Mouse (Mus musculus): ENCODE data around the gene Kri1. TPM values are rescaled to one million over a fixed set of nuclear protein-coding genes. Genes with fewer than 3 reads are reported as not detected.
A peak's percentile ranks its signal among the peaks of the same experiment; 100 is the strongest.
"Not testable (repeated sequence)": the region's sequence is repeated elsewhere in the genome, so short reads cannot be mapped to it uniquely, and the experiment has no call there.

Gene Kri1
- polyA plus RNA-seq, 1 experiment from 2014 or later = 13.2 TPM

DNA sequence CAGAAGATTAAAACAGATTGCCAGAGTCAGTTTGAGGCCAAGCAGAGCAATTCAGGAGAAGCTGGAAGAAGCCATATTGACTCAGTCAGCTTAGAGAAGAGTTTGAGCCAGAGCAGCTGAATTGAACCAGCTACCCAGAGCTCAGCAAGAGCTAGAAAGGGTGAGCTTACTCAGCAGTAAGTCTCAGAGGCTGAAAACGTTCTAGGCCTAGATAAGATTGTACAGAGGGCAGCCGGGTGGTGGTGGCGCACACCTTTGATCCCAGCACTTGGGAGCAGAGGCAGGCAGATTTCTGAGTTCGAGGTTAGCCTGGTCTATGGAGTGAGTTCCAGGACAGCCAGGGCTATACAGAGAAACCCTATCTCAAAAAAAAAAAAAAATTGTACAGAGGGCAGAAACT, 31.4 kb downstream of the Kri1 start:
- not testable (repeated sequence) for H3K9me3 ChIP-seq (ENCODE audit: control insufficient read depth, low read length); H3K36me3 ChIP-seq (ENCODE audit: control insufficient read depth, insufficient read depth, low read length); ATAC-seq; H3K4me2 ChIP-seq (ENCODE audit: low read depth, low read length); H3K9ac ChIP-seq (ENCODE audit: low read depth, low read length); H3K27ac ChIP-seq (ENCODE audit: low read length); H3K4me1 ChIP-seq (ENCODE audit: control insufficient read depth, insufficient read depth, low read length); H3K27me3 ChIP-seq (replicated peaks; ENCODE audit: control insufficient read depth, insufficient read depth, low read length); H3K4me3 ChIP-seq (ENCODE audit: low read length)
- 78% methylated on average over 4 of the region's 4 CpGs for WGBS

- H3K4me3 ChIP-seq (ENCODE audit: low read length) = no peak overlapping the region
- no peak overlapping the region for H3K27ac ChIP-seq (ENCODE audit: low read length)
- H3K4me2 ChIP-seq (ENCODE audit: low read depth, low read length) = no peak overlapping the region
- H3K4me1 ChIP-seq (ENCODE audit: control insufficient read depth, insufficient read depth, low read length) = peaks cover 4% of the 10 kb centered on the region; the same call in 1 of the 2 replicates
- peaks cover 15% of the 10 kb centered on the region for H3K27me3 ChIP-seq (replicated peaks; ENCODE audit: control insufficient read depth, insufficient read depth, low read length)
- ATAC-seq = no peak
- no peaks in the 10 kb centered on the region for H3K9me3 ChIP-seq (ENCODE audit: control insufficient read depth, low read length)
- H3K9ac ChIP-seq (ENCODE audit: low read depth, low read length) = no peak overlapping the region
- H3K36me3 ChIP-seq (ENCODE audit: control insufficient read depth, insufficient read depth, low read length) = no peaks in the 10 kb centered on the region
Observed at GRCm38 (mm10) chr9:21254690-21255089, 33.1 kb downstream of the Kri1 start.

DNA sequence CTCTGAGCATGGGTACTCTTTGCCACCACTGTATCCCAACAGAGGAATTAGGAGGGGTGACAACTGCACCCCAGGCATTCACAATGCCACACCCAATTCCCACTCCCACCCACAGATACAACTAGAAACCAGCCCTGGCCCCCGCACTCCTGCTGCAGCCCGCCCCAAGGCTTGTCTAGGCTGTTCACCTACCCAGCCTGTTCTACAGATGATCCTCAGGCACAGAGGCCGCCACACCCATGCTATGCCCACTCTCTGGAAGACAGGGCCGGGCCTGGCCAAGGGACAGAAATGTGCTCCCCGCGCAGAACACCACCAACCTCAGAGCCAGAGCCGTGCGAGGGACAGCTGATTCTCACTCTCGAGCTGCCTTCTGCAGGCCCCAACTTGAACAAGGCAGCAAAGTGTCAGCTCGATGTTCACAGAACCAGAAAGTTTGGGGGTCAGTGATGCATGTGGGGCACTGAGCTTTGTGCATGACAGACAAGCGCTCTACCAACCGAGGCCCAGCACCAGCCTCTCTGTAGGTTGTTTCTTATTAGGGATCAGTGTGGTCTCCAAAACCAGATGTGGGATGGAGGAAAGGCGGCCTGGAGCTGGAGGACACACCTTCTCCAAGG, 36.5 kb downstream of the Kri1 start:
- no peaks in the 10 kb centered on the region for H3K9me3 ChIP-seq (ENCODE audit: control insufficient read depth, low read length)
- H3K27ac ChIP-seq (ENCODE audit: low read length) = no peak overlapping the region
- peaks cover 43% of the 10 kb centered on the region for H3K27me3 ChIP-seq (replicated peaks; ENCODE audit: control insufficient read depth, insufficient read depth, low read length)
- 59% methylated on average over 13 of the region's 13 CpGs for WGBS
- no peak overlapping the region for H3K9ac ChIP-seq (ENCODE audit: low read depth, low read length)
- ATAC-seq = no peak
- H3K4me2 ChIP-seq (ENCODE audit: low read depth, low read length) = no peak overlapping the region
- peaks cover 10% of the 10 kb centered on the region for H3K4me1 ChIP-seq (ENCODE audit: control insufficient read depth, insufficient read depth, low read length)
- no peak overlapping the region for H3K4me3 ChIP-seq (ENCODE audit: low read length)
- H3K36me3 ChIP-seq (ENCODE audit: control insufficient read depth, insufficient read depth, low read length) = no peaks in the 10 kb centered on the region

DNA sequence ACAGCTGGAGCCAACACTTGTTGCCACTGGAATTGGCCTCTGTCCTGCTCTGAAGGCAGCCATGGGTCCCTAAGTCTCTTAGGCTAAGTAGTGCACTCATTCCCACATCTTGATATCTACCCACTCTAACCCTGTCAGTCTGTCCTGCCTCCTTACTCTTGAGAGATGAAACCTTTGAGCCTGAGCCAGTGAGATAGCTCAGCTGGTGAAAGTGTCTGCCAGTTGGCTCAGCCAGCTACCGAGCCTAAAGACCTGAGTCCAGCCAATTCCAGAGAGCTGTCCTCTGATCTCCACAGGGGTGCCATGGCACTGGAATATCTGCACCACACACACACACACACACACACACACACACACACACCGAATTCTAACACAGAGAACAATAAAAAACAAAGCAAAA, 37.3 kb downstream of the Kri1 start:
- WGBS = 45% methylated on average over 2 of the region's 2 CpGs
- ATAC-seq = no peak
- no peaks in the 10 kb centered on the region for H3K36me3 ChIP-seq (ENCODE audit: control insufficient read depth, insufficient read depth, low read length)
- H3K4me3 ChIP-seq (ENCODE audit: low read length) = no peak overlapping the region
- H3K9ac ChIP-seq (ENCODE audit: low read depth, low read length) = no peak overlapping the region
- no peak overlapping the region for H3K4me2 ChIP-seq (ENCODE audit: low read depth, low read length)
- peaks cover 10% of the 10 kb centered on the region for H3K4me1 ChIP-seq (ENCODE audit: control insufficient read depth, insufficient read depth, low read length)
- peaks cover 47% of the 10 kb centered on the region for H3K27me3 ChIP-seq (replicated peaks; ENCODE audit: control insufficient read depth, insufficient read depth, low read length)
- H3K9me3 ChIP-seq (ENCODE audit: control insufficient read depth, low read length) = no peaks in the 10 kb centered on the region
- H3K27ac ChIP-seq (ENCODE audit: low read length) = no peak overlapping the region

DNA sequence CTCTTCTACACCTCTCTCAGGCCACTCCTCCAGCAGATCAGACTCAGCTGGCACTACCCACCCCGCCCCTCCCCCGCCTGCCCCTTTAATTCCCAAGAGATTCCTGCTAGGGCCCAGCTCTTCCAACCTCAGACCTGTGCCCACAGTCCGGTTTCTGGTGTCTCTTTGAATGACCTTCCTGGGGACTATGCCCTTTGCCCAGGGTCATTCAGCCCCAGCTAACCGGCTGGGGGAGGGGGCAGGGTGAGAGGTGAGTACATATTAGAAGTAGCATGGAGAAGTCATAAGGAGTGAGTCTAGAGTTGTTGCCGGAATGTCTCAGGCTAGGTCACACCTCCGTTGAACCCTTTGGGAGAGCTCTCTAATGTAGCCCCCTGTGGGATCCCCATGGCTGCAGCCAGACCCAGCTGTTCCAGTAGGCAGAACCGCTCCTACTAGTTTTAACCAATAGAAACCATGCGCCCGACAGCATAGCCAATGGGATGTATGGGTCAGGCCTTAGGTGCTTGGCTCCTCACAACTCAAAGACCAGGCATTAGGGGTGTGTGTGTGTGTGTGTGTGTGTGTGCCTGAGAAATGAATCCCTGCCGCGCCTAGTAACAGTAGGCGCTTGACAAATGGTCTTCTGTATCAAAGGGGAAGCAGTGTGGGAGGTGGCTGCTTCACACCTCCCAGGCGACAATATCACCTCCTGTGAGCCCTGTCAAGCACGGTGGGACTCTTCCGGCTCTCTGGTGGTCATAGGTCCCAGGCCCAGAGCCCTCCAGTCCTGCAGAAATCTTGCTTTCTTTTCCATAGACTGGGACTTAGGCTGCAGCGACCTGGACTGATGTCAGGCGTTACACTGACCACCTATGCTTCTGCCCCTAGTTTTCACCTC, 37.9 kb downstream of the Kri1 start:
- Histone ChIP-seq H3K4me3 (ENCODE audit: low read length) (no peak overlapping the region), H3K4me1 (ENCODE audit: control insufficient read depth, insufficient read depth, low read length) (peaks cover 15% of the 10 kb centered on the region), H3K9ac (ENCODE audit: low read depth, low read length) (no peak overlapping the region), H3K4me2 (ENCODE audit: low read depth, low read length) (no peak overlapping the region), H3K36me3 (ENCODE audit: control insufficient read depth, insufficient read depth, low read length) (no peaks in the 10 kb centered on the region), H3K27me3 (replicated peaks; ENCODE audit: control insufficient read depth, insufficient read depth, low read length) (peaks cover 53% of the 10 kb centered on the region), H3K27ac (ENCODE audit: low read length) (no peak overlapping the region), H3K9me3 (ENCODE audit: control insufficient read depth, low read length) (no peaks in the 10 kb centered on the region)
- peak; percentile 35; the same call in 1 of the 2 replicates for ATAC-seq
- WGBS = 19% methylated on average over 17 of the region's 17 CpGs

DNA sequence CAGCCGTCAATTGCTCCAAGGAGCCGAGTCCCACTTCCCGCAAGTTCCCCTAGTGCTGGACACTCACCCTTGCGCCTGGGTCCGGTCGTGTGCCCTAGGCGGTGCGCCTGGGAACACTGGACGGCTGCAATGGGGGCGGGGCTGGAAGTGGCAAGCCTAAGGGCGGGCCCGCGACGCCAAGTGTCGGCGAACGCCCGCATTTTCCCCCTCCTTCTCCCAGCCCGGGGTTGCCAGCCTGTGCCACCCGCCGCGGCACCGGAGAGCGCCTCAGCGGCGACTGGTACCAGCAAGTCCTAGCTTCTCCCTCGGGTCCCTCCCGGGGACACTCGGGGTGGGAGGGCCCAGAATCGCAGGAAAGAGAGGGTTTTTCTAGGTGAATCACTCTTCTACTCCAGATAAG, 39.4 kb downstream of the Kri1 start, which contains the start of gene S1pr5:
S1pr5 (minus strand) TSS at position 118 of the 400 bp plus-strand sequence.
- H3K4me2 ChIP-seq (ENCODE audit: low read depth, low read length) = peak within 1 kb of the TSS; percentile 53
- no peaks in the 10 kb centered on the region for H3K36me3 ChIP-seq (ENCODE audit: control insufficient read depth, insufficient read depth, low read length)
- peak within 1 kb of the TSS; percentile 18; the same call in 1 of the 2 replicates for H3K9ac ChIP-seq (ENCODE audit: low read depth, low read length)
- H3K4me1 ChIP-seq (ENCODE audit: control insufficient read depth, insufficient read depth, low read length) = peaks cover 26% of the 10 kb centered on the region
- 1% methylated on average over 30 of the region's 30 CpGs for WGBS
- ATAC-seq = 0 out of 2 replicates have a peak, but pooled peaks have one; percentile 9
- H3K4me3 ChIP-seq (ENCODE audit: low read length) = peak within 1 kb of the TSS; percentile 37
- H3K27ac ChIP-seq (ENCODE audit: low read length) = no peak within 1 kb of the TSS
- no peaks in the 10 kb centered on the region for H3K9me3 ChIP-seq (ENCODE audit: control insufficient read depth, low read length)
- peaks cover 67% of the 10 kb centered on the region for H3K27me3 ChIP-seq (replicated peaks; ENCODE audit: control insufficient read depth, insufficient read depth, low read length)

- no peak for ATAC-seq
- H3K9me3 ChIP-seq (ENCODE audit: control insufficient read depth, low read length) = peaks cover 3% of the 10 kb centered on the region
- peaks cover 72% of the 10 kb centered on the region for H3K27me3 ChIP-seq (replicated peaks; ENCODE audit: control insufficient read depth, insufficient read depth, low read length)
- peaks cover 26% of the 10 kb centered on the region for H3K4me1 ChIP-seq (ENCODE audit: control insufficient read depth, insufficient read depth, low read length)
- WGBS = 88% methylated on average over 1 of the region's 1 CpGs
- no peak overlapping the region for H3K27ac ChIP-seq (ENCODE audit: low read length)
- H3K4me2 ChIP-seq (ENCODE audit: low read depth, low read length) = no peak overlapping the region
- H3K4me3 ChIP-seq (ENCODE audit: low read length) = no peak overlapping the region
- no peaks in the 10 kb centered on the region for H3K36me3 ChIP-seq (ENCODE audit: control insufficient read depth, insufficient read depth, low read length)
- H3K9ac ChIP-seq (ENCODE audit: low read depth, low read length) = no peak overlapping the region; the same call in 1 of the 2 replicates
Observed at GRCm38 (mm10) chr9:21246342-21246741, 41.4 kb downstream of the Kri1 start.

DNA sequence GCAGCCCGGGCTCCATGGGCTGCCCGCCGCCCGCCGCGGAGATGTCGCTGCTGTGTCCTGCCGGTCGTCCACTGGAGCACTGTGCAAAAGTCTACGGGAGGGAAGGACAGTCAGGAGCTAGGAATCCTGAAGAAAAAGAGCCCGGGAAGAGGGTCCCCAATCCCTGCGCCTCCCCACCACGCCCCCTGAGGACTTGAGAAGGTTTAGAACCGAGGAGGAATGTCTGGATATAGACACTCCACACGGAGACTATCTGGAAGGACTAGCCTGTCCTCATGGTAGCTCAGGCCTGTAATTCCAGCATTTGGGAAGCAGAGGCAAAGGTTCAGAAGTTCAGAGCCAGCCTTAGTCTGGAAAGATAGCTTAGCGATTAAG, 42.7 kb downstream of the Kri1 start:
- ATAC-seq = peak; percentile 10; the same call in 1 of the 2 replicates
- H3K4me3 ChIP-seq (ENCODE audit: low read length) = peak overlapping the region; percentile 54
- no peaks in the 10 kb centered on the region for H3K36me3 ChIP-seq (ENCODE audit: control insufficient read depth, insufficient read depth, low read length)
- peak overlapping the region; percentile 57 for H3K9ac ChIP-seq (ENCODE audit: low read depth, low read length)
- peaks cover 26% of the 10 kb centered on the region for H3K4me1 ChIP-seq (ENCODE audit: control insufficient read depth, insufficient read depth, low read length)
- peaks cover 62% of the 10 kb centered on the region for H3K27me3 ChIP-seq (replicated peaks; ENCODE audit: control insufficient read depth, insufficient read depth, low read length)
- H3K4me2 ChIP-seq (ENCODE audit: low read depth, low read length) = peak overlapping the region; percentile 93
- H3K9me3 ChIP-seq (ENCODE audit: control insufficient read depth, low read length) = peaks cover 3% of the 10 kb centered on the region
- no peak overlapping the region for H3K27ac ChIP-seq (ENCODE audit: low read length)
- 3% methylated on average over 16 of the region's 16 CpGs for WGBS

DNA sequence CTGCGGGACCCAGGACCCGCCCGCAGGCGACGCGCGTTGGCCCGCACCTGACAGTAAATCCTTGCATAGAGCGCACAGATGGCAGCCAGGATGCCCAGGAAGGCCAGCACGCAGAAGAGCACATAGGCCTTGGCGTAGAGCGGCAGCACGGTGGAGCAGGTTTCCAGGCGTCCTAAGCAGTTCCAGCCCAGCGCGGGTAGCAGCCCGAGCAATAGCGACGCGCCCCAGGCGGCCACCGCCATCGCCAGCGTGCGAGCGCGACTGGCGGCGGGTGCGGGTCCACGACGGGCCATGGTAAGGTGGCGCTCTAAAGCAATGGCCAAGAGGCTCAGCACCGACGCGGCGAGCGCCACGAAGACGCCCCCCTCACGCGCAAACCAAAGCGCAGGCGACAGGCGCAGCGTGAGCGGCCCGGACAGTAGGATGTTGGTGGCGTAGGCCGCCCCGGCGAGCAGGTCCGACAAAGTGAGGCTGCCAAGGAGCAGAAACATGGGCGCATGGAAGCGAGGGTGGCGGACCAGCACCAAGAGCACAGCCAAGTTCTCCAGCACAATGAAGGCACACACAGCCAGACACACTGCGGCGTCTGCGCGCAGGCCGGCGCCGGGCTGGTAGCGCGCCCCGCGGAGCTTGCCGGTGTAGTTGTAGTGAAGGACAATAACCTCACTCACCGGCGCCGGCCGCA, 43.2 kb downstream of the Kri1 start:
- peaks cover 3% of the 10 kb centered on the region for H3K9me3 ChIP-seq (ENCODE audit: control insufficient read depth, low read length)
- H3K4me2 ChIP-seq (ENCODE audit: low read depth, low read length) = peak overlapping the region; percentile 93
- H3K9ac ChIP-seq (ENCODE audit: low read depth, low read length) = peak overlapping the region; percentile 57
- no peak overlapping the region for H3K27ac ChIP-seq (ENCODE audit: low read length)
- H3K27me3 ChIP-seq (replicated peaks; ENCODE audit: control insufficient read depth, insufficient read depth, low read length) = peaks cover 57% of the 10 kb centered on the region
- H3K4me3 ChIP-seq (ENCODE audit: low read length) = peak overlapping the region; percentile 54
- peaks cover 21% of the 10 kb centered on the region for H3K4me1 ChIP-seq (ENCODE audit: control insufficient read depth, insufficient read depth, low read length)
- peak; percentile 27 for ATAC-seq
- WGBS = 1% methylated on average over 72 of the region's 72 CpGs
- no peaks in the 10 kb centered on the region for H3K36me3 ChIP-seq (ENCODE audit: control insufficient read depth, insufficient read depth, low read length)
